Mouse (Mus musculus): Measurements from ENCODE around the gene Chuk.
A peak's percentile ranks its signal among the peaks of the same experiment; 100 is the strongest.

DNA sequence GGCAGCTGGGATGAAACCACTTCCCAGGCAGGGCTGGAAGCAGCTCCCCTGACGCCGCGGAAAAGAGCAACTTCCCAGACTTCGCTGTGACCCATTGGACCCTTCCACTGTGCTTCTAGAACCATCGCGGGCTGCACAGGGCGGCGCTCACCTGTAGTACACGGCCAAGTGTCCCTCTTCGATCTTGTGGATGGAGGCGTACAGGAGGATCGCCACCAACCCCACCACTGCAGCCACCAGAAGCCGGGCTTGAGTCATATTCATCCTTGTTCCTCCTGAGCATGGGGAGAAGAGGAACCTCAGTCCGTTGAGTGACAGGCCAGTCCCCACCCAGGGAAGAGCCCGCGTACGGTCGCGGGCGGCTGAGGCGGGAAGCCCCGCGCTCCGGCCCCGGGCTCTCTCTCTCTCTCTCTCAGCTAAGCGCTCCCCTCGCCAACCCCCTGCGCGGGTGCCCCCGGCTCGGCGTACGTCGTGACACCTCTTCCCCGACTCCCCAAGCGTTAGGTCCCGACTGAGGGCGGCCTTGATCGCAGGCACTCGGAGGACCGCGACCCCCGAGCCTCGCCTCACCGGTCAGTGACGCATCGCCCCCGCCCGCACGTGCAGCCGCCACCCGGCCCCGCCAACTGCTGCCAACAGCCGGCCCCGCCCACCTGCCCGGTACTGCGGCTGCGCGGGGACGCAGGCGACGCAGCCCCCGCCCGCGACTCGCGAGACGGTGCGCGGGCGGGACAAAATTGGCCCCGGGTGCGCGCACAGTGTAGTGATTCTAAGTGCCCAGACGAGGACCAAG is 38.0 kb downstream of the Chuk start, which contains the start of gene Erlin1:
- TF ChIP-seq POLR2A (IDR thresholded peaks at IDR 0.05; ENCODE audit: low read depth, low read length) (peak; percentile 3; the same call in 1 of the 2 replicates), CTCF (IDR thresholded peaks at IDR 0.05; ENCODE audit: extremely low read depth, insufficient read depth, insufficient read length, insufficient replicate concordance) (no peak)

All from spleen, adult 2 months (tissue).